Mouse (Mus musculus): ENCODE data around the gene 4921504E06Rik. TPM values are rescaled to one million over a fixed set of nuclear protein-coding genes. Genes with fewer than 3 reads are reported as not detected.

The 4921504E06Rik gene
- polyA plus RNA-seq (2014; fragmentation: Nextera tagmentation; extraction: Ambion mirVana), result not detected in 2 replicates

DNA sequence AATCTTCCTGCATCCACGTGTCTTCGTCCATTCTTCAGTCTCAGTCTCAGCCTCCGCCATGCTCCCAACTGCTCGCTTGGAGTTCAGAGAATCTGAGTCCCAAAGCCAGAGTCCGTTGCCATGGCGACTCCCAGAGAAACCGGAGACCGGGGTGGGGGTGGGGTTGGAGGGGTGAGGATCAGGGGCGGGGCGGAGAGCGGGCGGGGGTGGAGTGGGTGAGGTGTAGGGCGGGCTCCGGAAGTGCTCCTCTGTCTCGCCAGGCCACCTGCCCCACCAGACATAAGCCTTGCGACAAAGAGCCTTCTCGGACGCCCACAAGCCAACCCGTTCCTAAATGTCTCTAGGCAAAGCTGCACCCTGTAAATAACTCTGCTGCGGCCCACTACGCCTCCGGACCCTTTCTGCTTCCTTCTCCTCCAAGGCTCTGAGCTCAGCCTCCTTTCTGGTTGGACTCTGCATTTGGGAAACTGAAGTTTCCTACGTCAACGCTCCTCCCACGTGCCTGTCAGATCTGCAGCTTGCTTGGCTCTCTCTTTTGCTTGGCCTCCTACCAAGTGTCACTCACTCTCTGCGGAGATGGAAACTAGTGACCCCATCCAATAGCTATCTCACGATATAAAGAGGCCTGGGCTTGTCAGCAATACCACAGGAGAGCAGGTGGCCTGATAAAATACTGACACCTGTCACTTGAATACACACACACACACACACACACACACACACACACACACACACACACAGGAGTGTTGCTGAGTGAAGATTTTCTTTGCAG lies at the start of gene 4921504E06Rik:
Gene 4921504E06Rik, minus strand, starts transcription at position 94 of the 772 bp plus-strand sequence.
- Histone ChIP-seq H3K36me3 (ENCODE audit: control insufficient read depth, insufficient read depth, low read length) (no peaks in the 10 kb centered on the region), H3K27ac (ENCODE audit: low read depth, low read length) (peak within 1 kb of the TSS; percentile 38; the same call in 1 of the 2 replicates), H3K9me3 (ENCODE audit: control insufficient read depth, low read length) (no peaks in the 10 kb centered on the region), H3K4me2 (replicated peaks; ENCODE audit: low read depth, low read length) (peak within 1 kb of the TSS; percentile 58), H3K4me3 (ENCODE audit: low read length) (peak within 1 kb of the TSS; percentile 40), H3K9ac (ENCODE audit: low read depth, low read length) (peak within 1 kb of the TSS; percentile 48; the same call in 1 of the 2 replicates), H3K4me1 (ENCODE audit: control insufficient read depth, insufficient read depth, low read length) (peaks cover 6% of the 10 kb centered on the region; the same call in 1 of the 2 replicates), H3K27me3 (ENCODE audit: control insufficient read depth, insufficient read depth, low read length) (no peaks in the 10 kb centered on the region)
- ATAC-seq (ENCODE audit: low FRiP score, low TSS enrichment), result peak; percentile 95
- WGBS, result under 1% methylated on average over 27 of the region's 27 CpGs

DNA sequence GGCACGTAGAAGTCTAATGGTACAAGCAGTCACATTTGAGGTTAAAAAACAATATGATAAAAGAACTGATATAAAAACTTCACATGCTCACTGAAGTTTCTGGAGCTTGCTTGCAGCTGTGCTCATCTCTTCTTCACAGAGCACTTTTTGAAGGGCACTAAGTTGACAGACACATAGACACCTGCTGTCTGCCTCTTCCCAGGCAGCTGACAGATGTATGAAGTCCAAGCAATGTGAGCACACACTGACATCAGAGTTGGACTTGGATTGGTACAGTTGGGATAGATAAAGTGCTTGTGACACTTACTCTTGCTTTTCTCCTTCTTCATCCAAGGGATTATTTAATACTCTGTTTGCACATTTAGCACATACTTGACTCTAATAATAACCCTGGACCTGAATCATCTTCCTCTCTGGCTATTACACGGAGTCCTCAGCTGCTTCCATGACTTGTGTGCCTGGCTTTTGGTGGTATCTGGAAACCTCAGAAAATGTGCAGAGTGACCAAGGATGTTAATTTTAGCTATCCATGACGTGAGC lies 47.7 kb upstream of the 4921504E06Rik start:
- Histone ChIP-seq H3K27ac (ENCODE audit: low read depth, low read length) (no peak overlapping the region), H3K27me3 (ENCODE audit: control insufficient read depth, insufficient read depth, low read length) (no peaks in the 10 kb centered on the region), H3K36me3 (ENCODE audit: control insufficient read depth, insufficient read depth, low read length) (no peaks in the 10 kb centered on the region), H3K9me3 (ENCODE audit: control insufficient read depth, low read length) (no peaks in the 10 kb centered on the region), H3K4me3 (ENCODE audit: low read length) (no peak overlapping the region), H3K4me2 (replicated peaks; ENCODE audit: low read depth, low read length) (no peak overlapping the region), H3K9ac (ENCODE audit: low read depth, low read length) (no peak overlapping the region), H3K4me1 (ENCODE audit: control insufficient read depth, insufficient read depth, low read length) (no peaks in the 10 kb centered on the region)
- no peak for ATAC-seq (ENCODE audit: low FRiP score, low TSS enrichment)
- WGBS, result 86% methylated on average over 3 of the region's 3 CpGs

- Histone ChIP-seq H3K4me2 (replicated peaks; ENCODE audit: low read depth, low read length) (no peak overlapping the region), H3K27me3 (ENCODE audit: control insufficient read depth, insufficient read depth, low read length) (no peaks in the 10 kb centered on the region), H3K4me1 (ENCODE audit: control insufficient read depth, insufficient read depth, low read length) (no peaks in the 10 kb centered on the region), H3K9ac (ENCODE audit: low read depth, low read length) (no peak overlapping the region), H3K36me3 (ENCODE audit: control insufficient read depth, insufficient read depth, low read length) (no peaks in the 10 kb centered on the region), H3K4me3 (ENCODE audit: low read length) (no peak overlapping the region), H3K27ac (ENCODE audit: low read depth, low read length) (no peak overlapping the region), H3K9me3 (ENCODE audit: control insufficient read depth, low read length) (no peaks in the 10 kb centered on the region)
- no peak for ATAC-seq (ENCODE audit: low FRiP score, low TSS enrichment)
- WGBS, result 90% methylated on average over 5 of the region's 5 CpGs
Observed at GRCm38 (mm10) chr2:19600860-19601259, 47.1 kb upstream of the 4921504E06Rik start.

DNA sequence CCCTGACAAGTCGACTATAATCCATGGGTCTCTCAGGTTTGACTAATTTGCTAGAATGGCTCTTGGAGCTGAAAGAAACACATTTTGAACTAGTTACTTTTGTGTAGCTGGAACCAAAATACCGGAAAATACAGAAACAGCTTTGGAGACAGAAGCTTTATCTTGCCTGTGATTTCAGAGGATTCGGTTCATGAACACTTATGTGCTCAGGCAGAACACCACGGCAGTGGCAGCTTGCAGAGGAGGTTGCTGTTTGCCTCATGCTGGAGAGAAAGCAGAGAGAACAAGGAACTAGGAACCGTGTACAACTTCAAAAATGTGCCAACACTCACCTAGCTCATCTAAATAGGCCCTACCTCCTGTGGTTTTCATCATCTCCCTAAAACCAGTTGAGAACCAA lies 46.1 kb upstream of the 4921504E06Rik start:
- Histone ChIP-seq H3K4me3 (ENCODE audit: low read length) (no peak overlapping the region), H3K9me3 (ENCODE audit: control insufficient read depth, low read length) (no peaks in the 10 kb centered on the region), H3K27me3 (ENCODE audit: control insufficient read depth, insufficient read depth, low read length) (no peaks in the 10 kb centered on the region)

DNA sequence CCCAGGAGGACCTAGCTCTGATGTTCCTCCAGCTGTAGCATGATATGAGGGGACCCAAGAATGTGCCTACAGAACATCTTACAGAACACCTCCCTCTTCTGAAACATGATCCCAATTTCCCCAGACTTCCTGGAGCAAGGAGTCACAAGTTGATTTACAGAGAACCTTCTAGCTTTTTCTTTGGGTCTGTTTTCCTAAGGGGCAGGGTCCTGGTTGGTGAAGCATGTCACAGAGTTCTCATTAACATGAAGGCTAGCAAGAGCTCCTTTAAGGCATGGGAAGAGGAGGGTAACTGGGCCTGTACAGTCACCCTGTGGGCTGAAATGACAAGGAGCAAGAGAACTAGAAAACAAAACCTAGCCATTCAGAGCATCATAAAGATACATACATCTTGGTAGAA lies 43.3 kb upstream of the 4921504E06Rik start:
- H3K27ac ChIP-seq (ENCODE audit: low read depth, low read length), result no peak overlapping the region
- no peaks in the 10 kb centered on the region for H3K27me3 ChIP-seq (ENCODE audit: control insufficient read depth, insufficient read depth, low read length)
- H3K4me3 ChIP-seq (ENCODE audit: low read length), result no peak overlapping the region
- H3K4me2 ChIP-seq (replicated peaks; ENCODE audit: low read depth, low read length), result no peak overlapping the region
- no peaks in the 10 kb centered on the region for H3K9me3 ChIP-seq (ENCODE audit: control insufficient read depth, low read length)
- peak; percentile 62; the same call in 1 of the 2 replicates for ATAC-seq (ENCODE audit: low FRiP score, low TSS enrichment)
- H3K9ac ChIP-seq (ENCODE audit: low read depth, low read length), result no peak overlapping the region
- no peaks in the 10 kb centered on the region for H3K4me1 ChIP-seq (ENCODE audit: control insufficient read depth, insufficient read depth, low read length)
- H3K36me3 ChIP-seq (ENCODE audit: control insufficient read depth, insufficient read depth, low read length), result no peaks in the 10 kb centered on the region

More for the DNA sequence above, 46.1 kb upstream of the 4921504E06Rik start:
- no peak for ATAC-seq (ENCODE audit: low FRiP score, low TSS enrichment)
- no peak overlapping the region for H3K27ac ChIP-seq (ENCODE audit: low read depth, low read length)
- 81% methylated on average over 5 of the region's 5 CpGs for WGBS
- no peak overlapping the region for H3K9ac ChIP-seq (ENCODE audit: low read depth, low read length)
- H3K4me1 ChIP-seq (ENCODE audit: control insufficient read depth, insufficient read depth, low read length), result no peaks in the 10 kb centered on the region
- H3K4me2 ChIP-seq (replicated peaks; ENCODE audit: low read depth, low read length), result no peak overlapping the region
- H3K36me3 ChIP-seq (ENCODE audit: control insufficient read depth, insufficient read depth, low read length), result no peaks in the 10 kb centered on the region

GRCm38 (mm10) chr2:19596426-19596825 lies 42.7 kb upstream of the 4921504E06Rik start:
- H3K4me2 ChIP-seq (replicated peaks; ENCODE audit: low read depth, low read length), result no peak overlapping the region
- no peaks in the 10 kb centered on the region for H3K4me1 ChIP-seq (ENCODE audit: control insufficient read depth, insufficient read depth, low read length)
- no peaks in the 10 kb centered on the region for H3K27me3 ChIP-seq (ENCODE audit: control insufficient read depth, insufficient read depth, low read length)
- ATAC-seq (ENCODE audit: low FRiP score, low TSS enrichment), result no peak
- no peak overlapping the region for H3K4me3 ChIP-seq (ENCODE audit: low read length)
- no peak overlapping the region for H3K9ac ChIP-seq (ENCODE audit: low read depth, low read length)
- H3K27ac ChIP-seq (ENCODE audit: low read depth, low read length), result no peak overlapping the region
- H3K36me3 ChIP-seq (ENCODE audit: control insufficient read depth, insufficient read depth, low read length), result no peaks in the 10 kb centered on the region
- WGBS, result 68% methylated on average over 2 of the region's 2 CpGs
- H3K9me3 ChIP-seq (ENCODE audit: control insufficient read depth, low read length), result no peaks in the 10 kb centered on the region

GRCm38 (mm10) chr2:19594856-19595255 lies 41.1 kb upstream of the 4921504E06Rik start:
- ATAC-seq (ENCODE audit: low FRiP score, low TSS enrichment), result no peak
- 88% methylated on average over 7 of the region's 7 CpGs for WGBS
- Histone ChIP-seq H3K4me3 (ENCODE audit: low read length) (no peak overlapping the region), H3K27ac (ENCODE audit: low read depth, low read length) (no peak overlapping the region), H3K9ac (ENCODE audit: low read depth, low read length) (no peak overlapping the region), H3K9me3 (ENCODE audit: control insufficient read depth, low read length) (no peaks in the 10 kb centered on the region), H3K4me1 (ENCODE audit: control insufficient read depth, insufficient read depth, low read length) (no peaks in the 10 kb centered on the region), H3K27me3 (ENCODE audit: control insufficient read depth, insufficient read depth, low read length) (no peaks in the 10 kb centered on the region), H3K4me2 (replicated peaks; ENCODE audit: low read depth, low read length) (no peak overlapping the region), H3K36me3 (ENCODE audit: control insufficient read depth, insufficient read depth, low read length) (no peaks in the 10 kb centered on the region)

DNA sequence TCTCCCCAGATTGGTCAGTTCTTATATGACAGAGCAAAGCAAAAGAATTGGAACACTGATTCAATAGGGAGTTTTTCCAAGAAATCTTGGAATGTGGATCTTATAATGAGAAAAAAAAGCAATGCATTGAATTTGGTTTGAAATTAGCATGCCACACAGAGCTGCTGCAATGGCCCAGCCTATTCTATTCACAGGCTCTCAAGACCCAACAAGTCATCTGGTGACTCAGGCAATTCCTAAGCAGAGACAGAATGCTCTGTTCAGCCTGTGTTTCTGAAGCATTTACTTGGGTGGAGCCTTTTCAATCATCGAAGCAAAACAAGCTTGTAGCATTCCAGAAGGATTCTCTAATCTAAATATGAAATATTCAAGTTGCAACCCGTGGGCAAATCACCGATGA lies 26.1 kb upstream of the 4921504E06Rik start:
- H3K9ac ChIP-seq (ENCODE audit: low read depth, low read length), result no peak overlapping the region
- no peak overlapping the region for H3K27ac ChIP-seq (ENCODE audit: low read depth, low read length)
- H3K4me1 ChIP-seq (ENCODE audit: control insufficient read depth, insufficient read depth, low read length), result no peaks in the 10 kb centered on the region
- no peaks in the 10 kb centered on the region for H3K27me3 ChIP-seq (ENCODE audit: control insufficient read depth, insufficient read depth, low read length)
- H3K9me3 ChIP-seq (ENCODE audit: control insufficient read depth, low read length), result no peaks in the 10 kb centered on the region
- H3K36me3 ChIP-seq (ENCODE audit: control insufficient read depth, insufficient read depth, low read length), result no peaks in the 10 kb centered on the region
- ATAC-seq (ENCODE audit: low FRiP score, low TSS enrichment), result no peak
- 89% methylated on average over 3 of the region's 3 CpGs for WGBS
- no peak overlapping the region for H3K4me2 ChIP-seq (replicated peaks; ENCODE audit: low read depth, low read length)
- no peak overlapping the region for H3K4me3 ChIP-seq (ENCODE audit: low read length)

DNA sequence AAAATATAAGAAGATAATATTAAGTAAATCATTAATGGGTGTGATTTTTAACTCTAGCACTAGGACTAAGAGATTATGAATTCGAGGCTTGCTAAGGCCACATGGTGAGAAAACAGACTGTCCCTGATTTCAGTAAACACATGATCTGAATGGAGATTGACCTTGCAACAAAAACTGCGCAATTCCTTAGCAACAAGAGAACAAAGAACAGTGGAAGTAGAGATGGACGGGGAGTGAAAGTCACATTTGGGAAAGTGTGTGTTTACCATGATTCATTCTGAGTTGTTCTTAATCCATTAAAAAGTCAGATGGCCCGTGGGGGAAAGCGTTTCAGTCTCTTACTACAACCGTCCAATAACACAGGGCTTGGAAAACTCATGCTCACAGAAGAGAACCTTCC lies 25.5 kb upstream of the 4921504E06Rik start:
- H3K9ac ChIP-seq (ENCODE audit: low read depth, low read length), result no peak overlapping the region
- H3K9me3 ChIP-seq (ENCODE audit: control insufficient read depth, low read length), result no peaks in the 10 kb centered on the region
- no peak overlapping the region for H3K4me2 ChIP-seq (replicated peaks; ENCODE audit: low read depth, low read length)
- H3K27me3 ChIP-seq (ENCODE audit: control insufficient read depth, insufficient read depth, low read length), result no peaks in the 10 kb centered on the region
- H3K27ac ChIP-seq (ENCODE audit: low read depth, low read length), result no peak overlapping the region
- 75% methylated on average over 6 of the region's 6 CpGs for WGBS
- H3K4me3 ChIP-seq (ENCODE audit: low read length), result no peak overlapping the region
- no peak for ATAC-seq (ENCODE audit: low FRiP score, low TSS enrichment)
- no peaks in the 10 kb centered on the region for H3K4me1 ChIP-seq (ENCODE audit: control insufficient read depth, insufficient read depth, low read length)
- H3K36me3 ChIP-seq (ENCODE audit: control insufficient read depth, insufficient read depth, low read length), result no peaks in the 10 kb centered on the region
